Mouse (Mus musculus) brain, embryonic 14.5 days (tissue): ENCODE measurements at regions not wholly inside any gene's neighbourhood (a gene's known extent, or its start where the extent isn't known, plus 50 kb on each side); places are given as distances from the start of the nearest gene placed in this dataset.

Experiments used
- CTCF ChIP-seq: fragments of 200-500 bp; IDR thresholded peaks from 2 replicates; pipeline ENCODE4 v1.5.1; 2012; ENCODE audit warnings: inconsistent platforms, mild to moderate bottlenecking, moderate library complexity, borderline replicate concordance; ENCODE audit not compliant: insufficient read depth, insufficient read length; ENCODE audit errors: extremely low read depth
- POLR2A ChIP-seq: fragments of 200-500 bp; IDR thresholded peaks from 2 replicates; pipeline ENCODE4 v1.6.1; 2012; ENCODE audit warnings: mild to moderate bottlenecking, inconsistent platforms, borderline replicate concordance; ENCODE audit not compliant: poor library complexity, insufficient read depth, insufficient read length, severe bottlenecking; ENCODE audit errors: extremely low read depth

- TF ChIP-seq CTCF: no peak
- TF ChIP-seq POLR2A: no peak
Observed at GRCm38 (mm10) chr6:99887904-99888303, 161.7 kb upstream of the Prok2 start.
